Mouse (Mus musculus) ES-Bruce4 (cell line): Measurements from ENCODE around the gene Tecpr1. TPM values are rescaled to one million over a fixed set of nuclear protein-coding genes. Genes with fewer than 3 reads are reported as not detected.

Experiments used
- H3K27ac ChIP-seq: 2 replicates; pipeline ENCODE4 v1.5.1; 2012; ENCODE audit warnings: low read length, inconsistent platforms; ENCODE audit not compliant: insufficient read depth
- H3K27me3 ChIP-seq: 2 replicates; pipeline ENCODE4 v1.6.1; 2012; ENCODE audit warnings: mild to moderate bottlenecking, low read length, inconsistent platforms; ENCODE audit not compliant: control insufficient read depth, poor library complexity, insufficient read depth, severe bottlenecking
- H3K36me3 ChIP-seq: 2 replicates; pipeline ENCODE4 v1.6.1; 2012; ENCODE audit warnings: inconsistent platforms, mild to moderate bottlenecking, low read length, moderate library complexity; ENCODE audit not compliant: control insufficient read depth, poor library complexity, insufficient read depth, severe bottlenecking
- H3K4me1 ChIP-seq: one replicate; pipeline ENCODE4 v1.8.1; 2011; ENCODE audit warnings: low read length; ENCODE audit not compliant: control insufficient read depth, insufficient read depth
- H3K4me3 ChIP-seq: 2 replicates; pipeline ENCODE4 v1.5.1; 2011; ENCODE audit warnings: low read depth, mild to moderate bottlenecking, low read length
- H3K9ac ChIP-seq: 2 replicates; pipeline ENCODE4 v1.6.1; 2012; ENCODE audit warnings: low read depth, mild to moderate bottlenecking, inconsistent platforms; ENCODE audit not compliant: poor library complexity, severe bottlenecking
- H3K9me3 ChIP-seq: replicated peaks from 2 replicates; pipeline ENCODE4 v1.6.1; 2012; ENCODE audit warnings: mild to moderate bottlenecking, low read length, inconsistent platforms; ENCODE audit not compliant: control insufficient read depth, poor library complexity, insufficient read depth, severe bottlenecking
- CTCF ChIP-seq: IDR thresholded peaks from one replicate; pipeline ENCODE4 v1.8.1; 2011; ENCODE audit warnings: low read depth, low read length
- EP300 ChIP-seq: IDR thresholded peaks from 2 replicates; pipeline ENCODE4 v1.6.1; 2011; ENCODE audit warnings: low read depth, low read length; ENCODE audit not compliant: insufficient read depth
- POLR2A ChIP-seq: IDR thresholded peaks from one replicate; pipeline ENCODE4 v1.8.1; 2011; ENCODE audit warnings: low read length; ENCODE audit not compliant: insufficient read depth
- polyA plus RNA-seq: library from polyadenylated mRNA; stranded (reverse); fragments of >200 nt; gene quantifications from 2 replicates; pipeline ENCODE4 v1.2.4, GENCODE M21; 2011; ENCODE audit warnings: low read depth; ENCODE audit not compliant: missing spikeins, insufficient read depth, insufficient read length

Tecpr1 gene
- polyA plus RNA-seq, 1 experiment, result 10.7 TPM

- peaks cover 4% of the 10 kb centered on the region for H3K4me1 ChIP-seq
- H3K36me3 ChIP-seq, result peaks cover 12% of the 10 kb centered on the region
- TF ChIP-seq POLR2A, result no peak
- no peak for TF ChIP-seq CTCF
- TF ChIP-seq EP300, result 0 out of 2 replicates have a peak, but pooled peaks have one; percentile 7
- no peaks in the 10 kb centered on the region for H3K9me3 ChIP-seq
- H3K27ac ChIP-seq, result no peak within 1 kb of the TSS
- peak within 1 kb of the TSS; percentile 45 for H3K4me3 ChIP-seq
- no peak within 1 kb of the TSS for H3K9ac ChIP-seq
- no peaks in the 10 kb centered on the region for H3K27me3 ChIP-seq
Measured at GRCm38 (mm10) chr5:144189950-144190583, 33.3 kb downstream of the Tecpr1 start, which contains the start of gene Bhlha15. Gene Bhlha15 (plus strand): TSS chr5:144190286.

GRCm38 (mm10) chr5:144189327-144189726 is 34.1 kb downstream of the Tecpr1 start:
- peaks cover 17% of the 10 kb centered on the region for H3K36me3 ChIP-seq
- H3K27me3 ChIP-seq, result no peaks in the 10 kb centered on the region
- no peak overlapping the region for H3K27ac ChIP-seq
- H3K9ac ChIP-seq, result no peak overlapping the region
- no peak for TF ChIP-seq CTCF
- TF ChIP-seq POLR2A, result no peak
- TF ChIP-seq EP300, result no peak
- no peaks in the 10 kb centered on the region for H3K9me3 ChIP-seq
- H3K4me3 ChIP-seq, result no peak overlapping the region
- peaks cover 4% of the 10 kb centered on the region for H3K4me1 ChIP-seq

- H3K36me3 ChIP-seq, result peaks cover 17% of the 10 kb centered on the region
- no peak overlapping the region for H3K27ac ChIP-seq
- no peak overlapping the region for H3K9ac ChIP-seq
- no peak for TF ChIP-seq CTCF
- TF ChIP-seq EP300, result no peak
- TF ChIP-seq POLR2A, result no peak
- H3K9me3 ChIP-seq, result no peaks in the 10 kb centered on the region
- peaks cover 8% of the 10 kb centered on the region for H3K4me1 ChIP-seq
- H3K4me3 ChIP-seq, result no peak overlapping the region
- H3K27me3 ChIP-seq, result no peaks in the 10 kb centered on the region
Measured at GRCm38 (mm10) chr5:144188422-144188821, 35.0 kb downstream of the Tecpr1 start.

GRCm38 (mm10) chr5:144184350-144185045 is 38.9 kb downstream of the Tecpr1 start:
- H3K36me3 ChIP-seq, result peaks cover 17% of the 10 kb centered on the region
- H3K27ac ChIP-seq, result no peak overlapping the region
- H3K4me3 ChIP-seq, result no peak overlapping the region
- no peaks in the 10 kb centered on the region for H3K9me3 ChIP-seq
- H3K9ac ChIP-seq, result no peak overlapping the region
- H3K27me3 ChIP-seq, result no peaks in the 10 kb centered on the region
- H3K4me1 ChIP-seq, result peaks cover 6% of the 10 kb centered on the region
- TF ChIP-seq CTCF, result no peak

- Histone ChIP-seq H3K27me3 (no peaks in the 10 kb centered on the region), H3K4me3 (no peak overlapping the region), H3K9ac (no peak overlapping the region), H3K27ac (peak overlapping the region; percentile 2; the same call in 1 of the 2 replicates), H3K9me3 (no peaks in the 10 kb centered on the region), H3K4me1 (peaks cover 4% of the 10 kb centered on the region), H3K36me3 (peaks cover 17% of the 10 kb centered on the region)
- TF ChIP-seq POLR2A (no peak), CTCF (no peak), EP300 (no peak)
Measured at GRCm38 (mm10) chr5:144183647-144184335, 39.6 kb downstream of the Tecpr1 start.

GRCm38 (mm10) chr5:144183248-144183559 is 40.2 kb downstream of the Tecpr1 start:
- peaks cover 4% of the 10 kb centered on the region for H3K4me1 ChIP-seq
- no peaks in the 10 kb centered on the region for H3K27me3 ChIP-seq
- peak overlapping the region; percentile 37 for H3K27ac ChIP-seq
- peaks cover 17% of the 10 kb centered on the region for H3K36me3 ChIP-seq
- no peak overlapping the region for H3K4me3 ChIP-seq
- TF ChIP-seq CTCF (no peak), EP300 (no peak), POLR2A (no peak)
- no peak overlapping the region for H3K9ac ChIP-seq
- H3K9me3 ChIP-seq, result no peaks in the 10 kb centered on the region
